Mouse (Mus musculus) common myeloid progenitor, adult 5-6 weeks (primary cell): ENCODE results near the gene Gpr18. TPM values are rescaled to one million over a fixed set of nuclear protein-coding genes. Genes with fewer than 3 reads are reported as not detected.

ENCODE experiments used
- total RNA-seq: library from RNA; stranded (forward); fragments of 200-1000, 187-1606 nt; gene quantifications from 2 replicates; pipeline ENCODE4 v1.2.3, GENCODE M21; 2017

The Gpr18 gene
- total RNA-seq, 1 experiment from 2014 or later = 3.7 TPM

Other genes with a start within 250 kb of the Gpr18 start
- 5.7 and 6.7 TPM in 2 replicates for gene Dock9, start 117.9 kb downstream of the Gpr18 start, total RNA-seq
- gene Ubac2, start 37.2 kb downstream of the Gpr18 start, total RNA-seq = 19.1 and 33.3 TPM in 2 replicates
- gene Gpr183, start 49.4 kb upstream of the Gpr18 start, total RNA-seq = 2.9 and 8.1 TPM in 2 replicates
- gene Timm8a2, start 118.9 kb upstream of the Gpr18 start, total RNA-seq = not detected in 2 replicates
- gene Tm9sf2, start 191.3 kb upstream of the Gpr18 start, total RNA-seq = 83.4 and 99.2 TPM in 2 replicates